Mouse (Mus musculus) liver, postnatal 0 days (tissue): ENCODE measurements around the gene Sipa1l3.

ENCODE experiments used
- CTCF ChIP-seq: sonication (generic); IDR thresholded peaks from 2 replicates; pipeline ENCODE4 v1.5.1; 2016; ENCODE audit warnings: antibody characterized with exemption, low read depth
- EP300 ChIP-seq: IDR thresholded peaks from 2 replicates; pipeline ENCODE4 v1.6.1; 2016; ENCODE audit warnings: antibody characterized with exemption, low read depth, mild to moderate bottlenecking

GRCm38 (mm10) chr7:29491861-29492260 is 26.6 kb downstream of the Sipa1l3 start:
- TF ChIP-seq CTCF, result no peak
- TF ChIP-seq EP300, result no peak
